Mouse (Mus musculus): ENCODE measurements around the gene Nutm1. TPM values are rescaled to one million over a fixed set of nuclear protein-coding genes. Genes with fewer than 3 reads are reported as not detected.

Gene Nutm1
- polyA plus RNA-seq, 1 experiment from 2014 or later = not detected

Other genes with a start within 250 kb of the Nutm1 start
- not detected in 2 replicates for gene Olfr1310, start 246.6 kb downstream of the Nutm1 start, polyA plus RNA-seq (2016; fragmentation: Nextera tagmentation; extraction: Ambion mirVana)
- gene Olfr1311, start 234.9 kb downstream of the Nutm1 start, polyA plus RNA-seq (2016; fragmentation: Nextera tagmentation; extraction: Ambion mirVana) = not detected in 2 replicates
- not detected in 2 replicates for gene Olfr1312, start 209.1 kb downstream of the Nutm1 start, polyA plus RNA-seq (2016; fragmentation: Nextera tagmentation; extraction: Ambion mirVana)
- not detected in 2 replicates for gene Olfr1313, start 181.4 kb downstream of the Nutm1 start, polyA plus RNA-seq (2016; fragmentation: Nextera tagmentation; extraction: Ambion mirVana)
- gene Olfr1314, start 162.5 kb downstream of the Nutm1 start, polyA plus RNA-seq (2016; fragmentation: Nextera tagmentation; extraction: Ambion mirVana) = not detected in 2 replicates
- gene Olfr1315-ps1, start 143.9 kb downstream of the Nutm1 start, polyA plus RNA-seq (2016; fragmentation: Nextera tagmentation; extraction: Ambion mirVana) = not detected in 2 replicates
- gene Olfr1316, start 124.3 kb downstream of the Nutm1 start, polyA plus RNA-seq (2016; fragmentation: Nextera tagmentation; extraction: Ambion mirVana) = not detected in 2 replicates
- gene Olfr1317, start 119.0 kb downstream of the Nutm1 start, polyA plus RNA-seq (2016; fragmentation: Nextera tagmentation; extraction: Ambion mirVana) = not detected in 2 replicates
- gene Olfr1318, start 105.1 kb downstream of the Nutm1 start, polyA plus RNA-seq (2016; fragmentation: Nextera tagmentation; extraction: Ambion mirVana) = not detected in 2 replicates
- gene Lpcat4, start 19.8 kb downstream of the Nutm1 start, polyA plus RNA-seq (2016; fragmentation: Nextera tagmentation; extraction: Ambion mirVana) = 18.4 and 18.6 TPM in 2 replicates
- gene Nop10, start 2.6 kb upstream of the Nutm1 start, polyA plus RNA-seq (2016; fragmentation: Nextera tagmentation; extraction: Ambion mirVana) = 159 and 169 TPM in 2 replicates
- gene Slc12a6, start 6.5 kb upstream of the Nutm1 start, polyA plus RNA-seq (2016; fragmentation: Nextera tagmentation; extraction: Ambion mirVana) = 15.1 and 17.7 TPM in 2 replicates
- not detected in 2 replicates for gene Gm21985, start 7.0 kb upstream of the Nutm1 start, polyA plus RNA-seq (2016; fragmentation: Nextera tagmentation; extraction: Ambion mirVana)
- gene Emc4, start 108.7 kb upstream of the Nutm1 start, polyA plus RNA-seq (2016; fragmentation: Nextera tagmentation; extraction: Ambion mirVana) = 86.2 and 91.4 TPM in 2 replicates
- 28.1 and 29.3 TPM in 2 replicates for gene Katnbl1, start 119.9 kb upstream of the Nutm1 start, polyA plus RNA-seq (2016; fragmentation: Nextera tagmentation; extraction: Ambion mirVana)
- 18.5 and 18.8 TPM in 2 replicates for gene Emc7, start 195.7 kb upstream of the Nutm1 start, polyA plus RNA-seq (2016; fragmentation: Nextera tagmentation; extraction: Ambion mirVana)
- gene Chrm5, start 221.5 kb upstream of the Nutm1 start, polyA plus RNA-seq (2016; fragmentation: Nextera tagmentation; extraction: Ambion mirVana) = not detected in 2 replicates
- 11.7 and 12.1 TPM in 2 replicates for gene Aven, start 233.7 kb upstream of the Nutm1 start, polyA plus RNA-seq (2016; fragmentation: Nextera tagmentation; extraction: Ambion mirVana)

Measured in heart, embryonic 12.5 days (tissue).